Mouse (Mus musculus) G1E (cell line): ENCODE results near the gene Izumo1.

Source experiments
- CTCF ChIP-seq: IDR thresholded peaks from 2 replicates; pipeline ENCODE4 v1.5.1; 2012; ENCODE audit warnings: low read depth, low read length, inconsistent platforms, mixed read lengths
- POLR2AphosphoS5 ChIP-seq: IDR thresholded peaks from 2 replicates; pipeline ENCODE4 v1.6.1; 2012; ENCODE audit warnings: low read depth, low read length, inconsistent platforms; ENCODE audit not compliant: insufficient replicate concordance

- TF ChIP-seq CTCF, result no peak
- no peak for TF ChIP-seq POLR2AphosphoS5
Measured at GRCm38 (mm10) chr7:45667761-45668160, 46.1 kb downstream of the Izumo1 start.
